Mouse (Mus musculus) lung, embryonic 16.5 days (tissue): ENCODE data around the gene Aicda. TPM values are rescaled to one million over a fixed set of nuclear protein-coding genes. Genes with fewer than 3 reads are reported as not detected.
A peak's percentile ranks its signal among the peaks of the same experiment; 100 is the strongest.

Experiments
- ATAC-seq: fragments of 200-750 bp; cut with Nextera tagmentation; 2 replicates; pipeline ENCODE4 v1.8.0; 2017; ENCODE audit warnings: low read depth, mild to moderate bottlenecking, moderate library complexity
- H3K27ac ChIP-seq: fragments of 300-500 bp; sonication (generic); 2 replicates; pipeline ENCODE4 v1.5.1; 2014; ENCODE audit warnings: mild to moderate bottlenecking, control low read depth, low read length
- H3K27me3 ChIP-seq: fragments of 300-500 bp; sonication (generic); 2 replicates; pipeline ENCODE4 v1.6.1; 2014; ENCODE audit warnings: low read depth, low read length, mixed read lengths; ENCODE audit not compliant: control insufficient read depth, insufficient read depth
- H3K36me3 ChIP-seq: fragments of 300-500 bp; sonication (generic); 2 replicates; pipeline ENCODE4 v1.6.1; 2014; ENCODE audit warnings: low read length; ENCODE audit not compliant: control insufficient read depth, insufficient read depth
- H3K4me1 ChIP-seq: fragments of 300-500 bp; sonication (generic); replicated peaks from 2 replicates; pipeline ENCODE4 v1.6.1; 2014; ENCODE audit warnings: low read length, mixed read lengths; ENCODE audit not compliant: control insufficient read depth, insufficient read depth
- H3K4me2 ChIP-seq: fragments of 300-500 bp; sonication (generic); 2 replicates; pipeline ENCODE4 v1.6.1; 2014; ENCODE audit warnings: low read depth, low read length, control low read depth
- H3K4me3 ChIP-seq: fragments of 300-500 bp; sonication (generic); 2 replicates; pipeline ENCODE4 v1.5.1; 2014; ENCODE audit warnings: mild to moderate bottlenecking, low read length, control low read depth
- H3K9ac ChIP-seq: fragments of 300-500 bp; sonication (generic); 2 replicates; pipeline ENCODE4 v1.6.1; 2014; ENCODE audit warnings: low read length, control low read depth
- H3K9me3 ChIP-seq: fragments of 300-500 bp; sonication (generic); 2 replicates; pipeline ENCODE4 v1.6.1; 2016; ENCODE audit warnings: low read length; ENCODE audit not compliant: control insufficient read depth
- WGBS: fragments of 180-500 bp; shearing (Covaris S2); extraction: QIAGEN DNeasy Blood & Tissue Kit; methylation state at CpG from one replicate; pipeline ENCODE4 v1.1.7; 2014; 5-methylcytosine and 5-hydroxymethylcytosine counted together
- polyA plus RNA-seq: library from polyadenylated mRNA; unstranded; fragments of >200 nt; fragmentation: Nextera tagmentation; extraction: Ambion mirVana; gene quantifications from 2 replicates; pipeline ENCODE4 v1.2.1, GENCODE M21; 2015

Gene Aicda
- polyA plus RNA-seq, 1 experiment from 2014 or later: not detected

DNA sequence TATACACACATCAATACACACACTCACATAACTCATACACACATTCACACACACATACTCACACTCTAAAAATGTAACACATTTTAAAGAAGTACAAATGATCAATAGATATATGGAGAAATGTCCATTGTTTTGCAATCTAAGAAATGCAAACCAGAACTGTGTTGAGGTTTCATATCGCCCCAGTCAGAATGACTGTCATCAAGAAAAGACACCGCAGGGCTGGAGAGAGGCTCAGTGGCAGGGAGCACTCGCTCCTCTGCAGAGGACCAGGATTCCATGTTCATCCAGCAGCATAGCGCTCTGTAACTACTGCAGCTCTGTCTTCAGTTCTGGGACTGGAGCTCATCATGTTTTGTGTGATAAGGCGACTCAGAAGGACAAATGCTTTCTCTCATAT lies 10.0 kb upstream of the Aicda start:
- no peak for ATAC-seq

DNA sequence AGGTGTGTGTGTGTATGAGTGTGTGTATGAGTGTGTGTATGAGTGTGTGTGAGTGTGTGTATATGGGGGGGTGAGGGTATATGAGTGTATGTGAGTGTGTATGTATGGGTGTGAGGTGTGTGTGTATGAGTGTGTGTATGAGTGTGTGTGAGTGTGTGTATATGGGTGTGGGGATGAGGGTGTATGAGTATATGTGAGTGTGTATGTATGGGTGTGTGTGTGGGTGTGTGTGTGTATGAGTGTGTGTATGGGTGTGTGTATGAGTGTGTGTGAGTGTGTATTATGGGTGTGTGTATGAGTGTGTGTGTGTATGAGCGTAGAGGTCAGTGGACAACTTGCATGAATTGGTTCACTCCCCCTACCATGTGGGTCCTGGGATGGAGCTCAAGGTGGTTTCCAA lies 8.9 kb upstream of the Aicda start:
- Histone ChIP-seq H3K36me3 (no peaks in the 10 kb centered on the region), H3K9ac (no peak overlapping the region), H3K4me1 (no peaks in the 10 kb centered on the region), H3K27me3 (no peaks in the 10 kb centered on the region), H3K4me2 (no peak overlapping the region), H3K27ac (no peak overlapping the region), H3K9me3 (no peaks in the 10 kb centered on the region), H3K4me3 (no peak overlapping the region)
- no peak for ATAC-seq
- 83% methylated on average over 1 of the region's 1 CpGs for WGBS

More for the DNA sequence above, 10.0 kb upstream of the Aicda start:
- Histone ChIP-seq H3K36me3 (no peaks in the 10 kb centered on the region), H3K4me1 (no peaks in the 10 kb centered on the region), H3K9ac (no peak overlapping the region), H3K27me3 (no peaks in the 10 kb centered on the region), H3K27ac (no peak overlapping the region), H3K4me3 (no peak overlapping the region), H3K4me2 (no peak overlapping the region), H3K9me3 (no peaks in the 10 kb centered on the region)
- 70% methylated on average over 5 of the region's 5 CpGs for WGBS

DNA sequence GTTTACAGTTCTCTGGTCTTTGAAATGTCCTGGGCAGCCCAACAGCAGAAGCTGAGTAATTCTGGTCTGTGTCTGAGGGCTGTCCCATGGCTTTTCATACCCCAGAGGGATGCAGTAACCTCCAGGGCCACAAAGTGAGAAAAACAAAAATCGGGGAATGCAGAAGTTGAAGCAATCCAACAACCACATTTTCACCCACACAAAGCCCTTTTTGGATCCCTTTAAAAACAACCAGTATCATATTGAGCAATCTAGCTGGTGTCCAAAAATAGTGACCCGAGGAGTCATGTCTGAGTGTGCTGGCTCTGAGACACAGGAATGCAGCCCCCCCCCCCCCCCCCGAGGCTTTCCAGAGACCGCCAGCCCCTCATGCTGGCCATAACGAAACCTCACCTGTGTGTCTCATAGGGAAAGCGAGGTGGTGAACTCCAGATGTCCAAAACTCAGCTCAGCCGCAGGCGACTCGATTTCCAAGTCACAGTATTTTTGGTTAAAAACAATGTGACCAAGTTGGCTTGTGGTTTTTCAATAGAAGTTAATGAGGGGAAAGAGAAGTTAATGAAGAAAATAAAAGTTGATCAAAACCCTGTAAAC lies 8.2 kb upstream of the Aicda start:
- H3K4me1 ChIP-seq: no peaks in the 10 kb centered on the region
- H3K9ac ChIP-seq: no peak overlapping the region
- H3K4me2 ChIP-seq: no peak overlapping the region
- no peaks in the 10 kb centered on the region for H3K36me3 ChIP-seq
- no peaks in the 10 kb centered on the region for H3K27me3 ChIP-seq
- H3K9me3 ChIP-seq: no peaks in the 10 kb centered on the region
- ATAC-seq: peak; percentile 41; the same call in 1 of the 2 replicates
- no peak overlapping the region for H3K4me3 ChIP-seq
- H3K27ac ChIP-seq: no peak overlapping the region
- 44% methylated on average over 9 of the region's 9 CpGs for WGBS

DNA sequence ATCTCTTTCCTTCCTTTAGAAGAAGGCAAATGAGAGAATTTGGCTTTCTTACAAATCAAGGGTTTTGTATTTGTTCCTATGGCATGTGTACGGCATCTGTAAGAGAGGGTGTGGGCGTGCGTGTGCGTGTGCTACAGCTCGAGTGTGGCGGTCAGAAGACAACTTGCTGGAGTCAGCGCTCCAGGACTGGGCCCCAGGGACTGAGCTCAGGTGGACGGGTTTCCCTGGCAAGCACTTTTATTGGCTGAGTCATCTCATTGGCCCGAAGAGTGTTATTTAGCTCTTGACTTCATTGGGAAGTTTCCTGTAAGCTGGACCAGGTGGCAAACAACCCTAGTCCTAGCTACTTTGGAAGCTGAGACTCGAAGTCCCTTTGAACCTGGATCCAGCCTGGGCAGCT lies 7.7 kb upstream of the Aicda start:
- no peak for ATAC-seq

DNA sequence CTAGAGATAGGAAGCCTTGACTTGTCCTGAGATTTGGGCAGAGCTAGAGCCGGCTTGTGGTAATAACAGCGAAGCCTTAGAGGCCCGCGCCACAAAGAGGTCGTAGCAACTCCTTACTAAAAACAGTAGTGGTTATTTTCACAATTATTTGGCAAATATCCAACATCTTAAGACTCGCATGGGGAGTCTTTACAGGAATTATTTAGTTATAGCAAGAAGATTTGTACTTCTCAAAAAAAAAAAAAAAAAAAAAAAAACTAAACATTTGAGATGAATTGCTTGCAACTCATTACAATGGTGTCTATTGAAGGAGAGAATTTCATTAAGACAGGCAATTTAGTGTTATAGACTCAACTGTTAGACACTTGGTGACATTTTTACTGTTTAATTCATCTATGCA lies 501 bp downstream of the Aicda start:
- WGBS: 45% methylated on average over 6 of the region's 6 CpGs
- Histone ChIP-seq H3K36me3 (no peaks in the 10 kb centered on the region), H3K4me2 (no peak overlapping the region), H3K4me1 (no peaks in the 10 kb centered on the region), H3K27ac (no peak overlapping the region), H3K27me3 (no peaks in the 10 kb centered on the region; the same call in 1 of the 2 replicates), H3K9me3 (no peaks in the 10 kb centered on the region), H3K9ac (no peak overlapping the region), H3K4me3 (no peak overlapping the region)
- no peak for ATAC-seq

More for the DNA sequence above, 7.7 kb upstream of the Aicda start:
- H3K4me1 ChIP-seq: no peaks in the 10 kb centered on the region
- no peaks in the 10 kb centered on the region for H3K36me3 ChIP-seq
- no peaks in the 10 kb centered on the region for H3K9me3 ChIP-seq
- H3K27me3 ChIP-seq: no peaks in the 10 kb centered on the region
- WGBS: 61% methylated on average over 10 of the region's 10 CpGs
- H3K4me2 ChIP-seq: no peak overlapping the region
- H3K27ac ChIP-seq: no peak overlapping the region
- H3K9ac ChIP-seq: no peak overlapping the region
- H3K4me3 ChIP-seq: no peak overlapping the region

DNA sequence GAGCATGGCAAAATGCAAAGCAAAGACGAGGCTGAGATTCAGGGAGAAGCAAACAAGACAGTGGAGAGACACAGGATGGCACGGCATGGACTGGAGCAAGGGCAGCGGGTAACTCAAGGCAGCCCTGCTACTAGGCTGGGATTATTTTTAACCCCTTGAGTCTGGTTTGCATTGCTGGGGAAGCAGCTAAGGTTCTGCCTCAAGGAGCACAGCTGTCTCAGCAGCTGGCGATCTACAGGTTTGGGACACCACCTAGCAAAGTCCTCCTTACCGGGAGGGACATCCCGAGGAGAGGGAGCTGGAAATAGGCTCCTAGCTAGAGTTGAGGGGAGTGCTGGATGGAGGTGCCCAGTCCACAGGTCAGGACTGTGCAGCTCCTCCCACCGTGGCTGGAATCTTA lies 1.7 kb downstream of the Aicda start:
- ATAC-seq: no peak
- Histone ChIP-seq H3K27ac (no peak overlapping the region), H3K36me3 (no peaks in the 10 kb centered on the region), H3K4me3 (no peak overlapping the region), H3K27me3 (no peaks in the 10 kb centered on the region; the same call in 1 of the 2 replicates), H3K9ac (no peak overlapping the region), H3K4me2 (no peak overlapping the region), H3K9me3 (no peaks in the 10 kb centered on the region), H3K4me1 (no peaks in the 10 kb centered on the region)
- 27% methylated on average over 7 of the region's 7 CpGs for WGBS

DNA sequence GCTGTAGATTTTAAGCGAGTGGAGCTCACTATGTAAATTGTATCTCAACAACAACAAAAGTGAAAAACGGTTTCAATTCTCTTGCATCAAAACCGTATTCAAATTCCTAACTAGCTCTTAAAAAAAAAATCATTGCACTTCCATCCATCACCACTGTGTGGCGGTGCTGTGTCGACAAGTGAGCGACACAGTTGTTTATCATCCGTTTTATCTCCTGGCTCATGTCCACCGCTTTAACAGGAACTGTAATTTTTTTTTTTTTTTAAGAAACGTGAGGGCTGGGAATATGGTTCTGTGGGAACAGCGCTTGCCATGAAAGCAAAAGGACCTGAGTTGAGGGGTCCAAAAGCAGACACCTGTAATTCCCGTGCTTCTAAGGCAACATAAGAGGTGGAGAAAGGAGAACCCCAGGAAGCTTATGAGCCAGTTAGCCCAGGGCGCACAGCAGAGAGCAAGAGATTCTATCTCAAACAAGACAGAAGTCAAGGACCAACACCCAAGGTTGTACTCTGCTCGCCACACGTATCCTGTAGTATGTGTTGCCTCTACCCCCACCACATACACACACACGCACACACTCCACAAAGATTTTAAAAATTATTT lies 3.5 kb downstream of the Aicda start:
- 23% methylated on average over 15 of the region's 15 CpGs for WGBS
- no peaks in the 10 kb centered on the region; the same call in 1 of the 2 replicates for H3K27me3 ChIP-seq
- no peaks in the 10 kb centered on the region for H3K36me3 ChIP-seq
- H3K9ac ChIP-seq: no peak overlapping the region
- H3K27ac ChIP-seq: no peak overlapping the region
- no peak overlapping the region for H3K4me3 ChIP-seq
- H3K4me2 ChIP-seq: no peak overlapping the region
- H3K9me3 ChIP-seq: no peaks in the 10 kb centered on the region
- ATAC-seq: no peak
- H3K4me1 ChIP-seq: no peaks in the 10 kb centered on the region

DNA sequence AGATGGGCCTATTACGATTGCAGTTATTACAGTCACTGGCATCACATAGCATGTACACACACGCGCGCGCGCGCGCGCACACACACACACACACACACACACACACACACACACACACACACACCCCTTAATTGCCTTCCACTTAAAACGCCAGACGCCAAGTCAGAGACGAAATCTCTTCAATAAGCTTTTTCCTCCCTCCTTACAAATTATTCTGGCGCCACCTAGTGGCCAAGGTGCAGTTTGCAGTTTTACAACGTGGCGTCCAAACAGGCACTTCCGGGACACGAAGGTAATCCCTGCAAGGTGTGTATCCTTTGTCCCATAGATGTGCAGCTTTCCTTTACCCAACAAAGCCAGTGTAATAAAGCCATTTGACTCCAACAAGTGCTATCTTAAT lies 6.8 kb downstream of the Aicda start:
- peak overlapping the region; percentile 14 for H3K4me3 ChIP-seq
- ATAC-seq: peak; percentile 35; the same call in 1 of the 2 replicates
- WGBS: 12% methylated on average over 17 of the region's 17 CpGs

DNA sequence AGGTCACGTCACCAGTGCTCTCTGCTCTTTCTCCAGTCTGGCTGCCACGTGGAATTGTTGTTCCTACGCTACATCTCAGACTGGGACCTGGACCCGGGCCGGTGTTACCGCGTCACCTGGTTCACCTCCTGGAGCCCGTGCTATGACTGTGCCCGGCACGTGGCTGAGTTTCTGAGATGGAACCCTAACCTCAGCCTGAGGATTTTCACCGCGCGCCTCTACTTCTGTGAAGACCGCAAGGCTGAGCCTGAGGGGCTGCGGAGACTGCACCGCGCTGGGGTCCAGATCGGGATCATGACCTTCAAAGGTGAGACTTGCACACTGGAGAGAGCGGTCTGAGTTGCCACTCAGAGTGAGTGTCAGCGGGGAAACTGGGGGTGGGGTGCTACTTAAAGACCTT lies 7.4 kb downstream of the Aicda start:
- Histone ChIP-seq H3K27ac (no peak overlapping the region), H3K4me2 (no peak overlapping the region), H3K4me1 (no peaks in the 10 kb centered on the region), H3K27me3 (no peaks in the 10 kb centered on the region), H3K4me3 (no peak overlapping the region), H3K36me3 (no peaks in the 10 kb centered on the region), H3K9me3 (no peaks in the 10 kb centered on the region), H3K9ac (no peak overlapping the region)
- WGBS: 73% methylated on average over 20 of the region's 20 CpGs
- ATAC-seq: peak; percentile 32; the same call in 1 of the 2 replicates

More for the DNA sequence above, 6.8 kb downstream of the Aicda start:
- H3K4me1 ChIP-seq: no peaks in the 10 kb centered on the region
- no peaks in the 10 kb centered on the region for H3K36me3 ChIP-seq
- H3K9ac ChIP-seq: no peak overlapping the region
- H3K27ac ChIP-seq: no peak overlapping the region
- H3K4me2 ChIP-seq: peak overlapping the region; percentile 47
- H3K9me3 ChIP-seq: no peaks in the 10 kb centered on the region
- H3K27me3 ChIP-seq: no peaks in the 10 kb centered on the region
